Mouse (Mus musculus) embryonic fibroblast, embryonic 13.5 days (primary cell): ENCODE data around the gene Plxna2. TPM values are rescaled to one million over a fixed set of nuclear protein-coding genes. Genes with fewer than 3 reads are reported as not detected.
A peak's percentile ranks its signal among the peaks of the same experiment; 100 is the strongest.

Experiments used
- H3K27ac ChIP-seq: 2 replicates; pipeline ENCODE4 v1.5.1; 2012; ENCODE audit warnings: low read length, control low read depth, inconsistent platforms; ENCODE audit not compliant: insufficient read depth
- H3K4me1 ChIP-seq: 2 replicates; pipeline ENCODE4 v1.6.1; 2011; ENCODE audit warnings: low read length; ENCODE audit not compliant: control insufficient read depth, insufficient read depth
- H3K4me3 ChIP-seq: 2 replicates; pipeline ENCODE4 v1.5.1; 2011; ENCODE audit warnings: mild to moderate bottlenecking, control low read depth, low read length; ENCODE audit not compliant: insufficient read depth
- CTCF ChIP-seq: IDR thresholded peaks from 2 replicates; pipeline ENCODE4 v1.5.1; 2011; ENCODE audit warnings: mild to moderate bottlenecking, control low read depth, low read length, moderate library complexity, borderline replicate concordance; ENCODE audit not compliant: insufficient read depth
- POLR2A ChIP-seq: IDR thresholded peaks from 2 replicates; pipeline ENCODE4 v1.6.1; 2011; ENCODE audit warnings: low read depth, mild to moderate bottlenecking, control low read depth, low read length, moderate library complexity
- polyA plus RNA-seq: library from polyadenylated mRNA; stranded (reverse); fragments of >200 nt; gene quantifications from 2 replicates; pipeline ENCODE4 v1.2.4, GENCODE M21; 2011; ENCODE audit warnings: low read depth; ENCODE audit not compliant: missing spikeins, insufficient read length

Plxna2 gene
- 6.8 and 12.9 TPM in 2 replicates for polyA plus RNA-seq

DNA sequence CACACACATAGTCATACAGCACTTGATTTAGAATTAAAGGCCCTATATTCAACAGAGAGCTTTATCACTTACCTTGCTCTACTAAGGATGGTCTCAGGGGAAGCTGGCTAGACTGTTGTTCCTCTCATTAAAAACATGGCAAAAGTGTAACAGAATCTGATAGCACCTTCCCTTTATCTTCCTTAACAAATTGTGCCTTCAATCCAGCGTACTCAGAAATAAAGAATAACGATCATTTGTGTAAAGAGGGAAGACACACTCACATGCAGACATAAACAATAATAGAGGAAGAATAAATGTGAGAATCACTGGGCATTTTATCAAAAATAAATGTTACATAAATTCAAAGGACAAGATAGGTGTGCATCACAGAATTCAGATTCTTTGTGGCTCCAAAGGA, at the start of gene Plxna2:
Gene Plxna2, plus strand, starts transcription at position 301 of the 400 bp plus-strand sequence.
- TF ChIP-seq POLR2A (no peak), CTCF (no peak)
- H3K27ac ChIP-seq: no peak within 1 kb of the TSS
- H3K4me1 ChIP-seq: 0 out of 2 replicates have a peak, but pooled peaks cover 2% of the 10 kb centered on the region
- peak within 1 kb of the TSS; percentile 39 for H3K4me3 ChIP-seq

DNA sequence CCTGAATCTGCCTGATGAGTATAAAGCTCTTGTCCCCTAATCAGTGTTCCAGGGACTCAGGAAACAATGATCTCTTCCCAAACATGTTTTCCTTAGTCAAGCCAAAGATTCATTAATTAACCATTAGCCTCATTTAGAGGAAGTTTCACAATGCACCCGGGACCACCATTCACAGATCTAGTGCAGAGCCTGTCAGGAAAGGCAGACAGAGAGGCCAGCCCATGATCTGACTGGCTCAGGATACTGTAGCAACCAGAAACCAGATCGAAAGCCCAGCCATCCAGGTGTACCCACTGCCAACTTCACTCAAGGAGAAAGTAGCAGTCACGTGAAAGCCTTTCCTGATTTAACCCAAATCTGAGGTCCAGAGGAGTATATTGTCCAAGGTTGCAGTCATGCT, 44.1 kb upstream of the Plxna2 start:
- Histone ChIP-seq H3K27ac (no peak overlapping the region), H3K4me3 (no peak overlapping the region), H3K4me1 (peaks cover 6% of the 10 kb centered on the region)
- no peak for TF ChIP-seq POLR2A
- no peak for TF ChIP-seq CTCF

DNA sequence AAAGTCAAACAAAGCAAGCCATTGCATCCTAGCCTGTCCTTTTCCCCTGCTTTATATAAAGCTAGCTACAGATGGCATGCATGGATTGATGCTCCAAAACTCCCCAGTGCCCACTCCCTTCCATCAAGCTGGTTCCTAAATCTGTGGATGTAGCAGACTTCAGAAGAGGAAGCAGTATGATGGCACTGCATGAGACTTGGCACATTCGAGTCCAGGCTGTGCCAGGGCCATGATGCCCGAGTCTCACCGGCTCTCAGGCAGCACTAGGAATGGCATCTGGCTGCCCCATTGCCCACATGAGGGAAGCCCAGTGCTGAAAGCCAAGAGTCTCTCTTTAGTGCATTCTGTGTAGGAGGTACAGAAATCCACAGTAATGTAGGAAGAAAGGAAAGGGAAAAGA, 39.7 kb upstream of the Plxna2 start:
- TF ChIP-seq POLR2A (no peak), CTCF (no peak)
- H3K4me3 ChIP-seq: no peak overlapping the region

DNA sequence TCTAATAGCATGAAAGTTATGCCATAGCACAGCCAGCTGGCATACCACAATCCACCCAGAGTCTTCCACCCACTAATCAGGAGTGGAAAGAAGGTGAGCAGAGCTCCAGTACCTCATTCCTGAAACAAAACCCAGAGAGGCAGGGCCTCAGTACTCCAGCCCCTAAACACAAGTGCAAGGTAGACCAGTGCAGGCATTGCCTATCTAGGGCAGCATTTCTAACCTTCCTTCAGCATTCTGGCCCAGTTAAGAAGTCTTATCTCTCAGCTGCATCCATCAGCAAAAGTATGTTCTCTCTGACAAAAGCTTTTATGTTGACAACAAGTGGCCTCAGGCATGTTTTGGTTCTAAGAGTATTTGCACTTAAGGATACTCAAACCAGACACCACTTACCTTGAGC, 37.5 kb upstream of the Plxna2 start:
- TF ChIP-seq POLR2A (no peak), CTCF (no peak)
- Histone ChIP-seq H3K27ac (no peak overlapping the region), H3K4me1 (peaks cover 2% of the 10 kb centered on the region; the same call in 1 of the 2 replicates), H3K4me3 (no peak overlapping the region)

More for the DNA sequence above, 39.7 kb upstream of the Plxna2 start:
- Histone ChIP-seq H3K4me1 (peaks cover 2% of the 10 kb centered on the region; the same call in 1 of the 2 replicates), H3K27ac (no peak overlapping the region)

DNA sequence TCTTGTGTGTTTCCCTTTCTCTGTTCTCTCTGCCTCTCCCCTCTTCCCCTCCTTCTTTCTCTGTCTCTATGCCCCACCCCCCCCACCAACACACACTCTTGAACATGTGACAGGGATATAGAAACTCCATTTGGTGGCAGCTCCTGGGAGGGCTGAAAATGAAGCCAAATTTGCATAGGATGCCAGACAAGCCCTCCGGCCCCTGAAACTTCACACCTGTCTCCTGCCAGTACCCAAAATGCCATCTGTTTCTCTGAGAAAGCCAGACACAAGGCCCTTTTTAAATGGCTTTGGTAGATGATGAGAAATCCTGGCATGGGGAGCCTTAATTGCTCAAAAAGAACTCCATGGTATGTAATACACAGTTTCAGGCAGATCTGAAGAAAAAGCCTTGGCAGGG, 31.3 kb upstream of the Plxna2 start:
- H3K27ac ChIP-seq: no peak overlapping the region
- TF ChIP-seq CTCF: no peak
- no peak for TF ChIP-seq POLR2A
- H3K4me3 ChIP-seq: no peak overlapping the region
- H3K4me1 ChIP-seq: peaks cover 13% of the 10 kb centered on the region

DNA sequence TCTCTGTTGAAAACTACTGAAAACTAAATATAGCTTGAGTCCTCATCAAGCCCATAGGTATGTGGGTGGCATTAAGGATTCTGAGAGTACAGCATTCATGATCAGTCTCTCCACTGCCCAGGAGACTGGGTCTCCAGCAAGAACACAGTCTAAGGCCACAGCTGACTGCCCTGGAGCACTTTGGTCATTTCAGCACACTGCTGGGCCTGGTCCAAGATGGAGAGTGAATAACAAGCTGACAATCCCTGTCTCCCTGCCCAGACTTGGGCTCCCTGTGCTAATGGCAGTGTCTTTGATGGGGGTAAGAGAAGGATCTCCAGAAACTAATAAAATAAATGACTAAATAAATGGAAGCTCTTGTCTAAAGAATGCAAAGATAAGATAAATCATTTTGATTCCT, 30.5 kb upstream of the Plxna2 start:
- Histone ChIP-seq H3K4me3 (no peak overlapping the region), H3K4me1 (peaks cover 13% of the 10 kb centered on the region), H3K27ac (no peak overlapping the region)
- TF ChIP-seq POLR2A (no peak), CTCF (no peak)

DNA sequence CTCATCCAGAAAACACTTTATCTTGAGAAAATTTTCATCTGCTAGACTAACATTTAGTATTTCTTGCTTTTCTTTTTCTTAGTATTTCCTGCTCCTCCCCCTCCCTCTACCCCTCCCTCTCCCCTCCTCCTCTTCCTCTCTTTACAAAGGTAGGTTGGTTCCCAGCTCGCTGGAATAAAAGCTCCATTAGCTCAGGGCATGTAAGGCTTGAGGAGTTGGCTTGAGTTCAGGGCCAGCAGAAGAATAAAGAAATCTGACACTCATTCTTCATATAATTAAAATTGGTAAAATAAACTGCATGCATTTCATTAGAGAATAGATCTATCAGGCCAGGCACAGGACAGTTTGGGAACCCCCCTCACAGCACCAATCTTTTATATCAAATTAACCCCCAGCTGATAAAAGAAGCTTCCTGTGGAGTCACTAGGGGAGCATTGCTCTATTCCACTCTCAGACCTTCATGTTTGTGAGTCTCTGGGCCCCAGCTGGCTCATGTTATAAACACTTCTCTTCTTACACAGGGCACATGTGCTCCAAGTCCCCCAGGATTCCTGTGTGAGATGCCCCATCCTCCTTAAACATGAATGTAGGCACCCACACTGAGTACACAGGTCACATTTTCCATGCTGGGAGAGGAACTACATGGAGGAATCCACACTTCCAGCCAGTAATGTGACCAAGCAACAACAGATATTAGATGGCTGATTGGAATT, 29.9 kb upstream of the Plxna2 start:
- TF ChIP-seq POLR2A (no peak), CTCF (no peak)

DNA sequence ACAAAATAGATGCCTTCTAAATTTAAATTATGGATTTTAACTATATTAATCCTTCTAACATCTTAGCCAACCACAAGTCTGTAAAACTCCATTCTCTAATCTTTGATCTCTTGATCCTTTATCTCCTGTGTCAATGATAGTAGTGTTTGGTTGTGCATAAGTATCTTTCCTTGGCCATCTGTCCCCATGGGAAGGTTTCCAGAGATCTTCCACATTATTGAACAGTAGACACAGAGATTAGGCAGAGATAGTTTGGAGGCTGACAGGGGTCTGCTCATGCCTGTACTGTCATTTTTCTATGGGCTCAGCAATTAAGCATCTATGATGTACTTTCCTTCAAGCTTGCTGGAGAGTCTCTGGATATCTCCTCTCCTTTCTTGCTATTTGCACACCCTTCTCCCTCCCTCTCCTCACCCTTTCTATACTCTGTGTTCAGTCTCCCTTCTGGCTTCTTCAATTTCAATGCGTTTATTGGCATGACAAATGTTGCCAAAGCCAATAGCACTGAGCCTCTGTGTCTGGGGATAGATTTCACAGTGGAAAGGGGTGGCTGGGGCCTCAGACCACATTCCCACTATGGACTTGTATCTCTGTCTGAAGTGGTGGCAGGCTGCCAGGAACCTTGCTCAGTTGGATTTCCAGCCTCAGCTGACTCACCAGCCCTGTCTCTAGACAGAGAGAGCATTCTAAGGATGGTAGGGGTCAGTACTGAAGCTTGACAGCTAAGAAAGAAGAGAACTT, 29.1 kb upstream of the Plxna2 start:
- no peak overlapping the region for H3K4me3 ChIP-seq
- TF ChIP-seq POLR2A (no peak), CTCF (no peak)
- H3K27ac ChIP-seq: peak overlapping the region; percentile 81
- H3K4me1 ChIP-seq: peaks cover 13% of the 10 kb centered on the region

More for the DNA sequence above, 29.9 kb upstream of the Plxna2 start:
- Histone ChIP-seq H3K27ac (0 out of 2 replicates have a peak overlapping the region, but pooled peaks have one; percentile 43), H3K4me3 (no peak overlapping the region), H3K4me1 (peaks cover 13% of the 10 kb centered on the region)

DNA sequence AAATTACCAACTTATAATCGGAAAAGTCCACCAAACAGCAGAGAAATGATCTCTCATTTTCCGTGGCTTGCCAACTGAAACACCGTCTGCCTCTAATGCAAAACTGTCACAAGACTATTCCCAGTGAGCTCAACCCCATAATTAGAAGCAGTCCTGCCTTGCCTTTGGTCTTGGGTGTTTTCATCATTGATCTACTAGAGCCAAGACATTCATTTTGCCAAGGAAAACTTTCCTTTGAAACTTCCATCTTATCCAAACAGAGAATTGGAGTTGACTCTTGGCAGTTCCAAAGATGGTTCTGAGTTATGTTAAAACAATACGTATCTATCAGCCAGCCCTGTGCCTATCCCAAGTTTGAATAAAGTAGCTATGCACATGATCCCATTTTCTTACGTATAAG, 24.9 kb upstream of the Plxna2 start:
- TF ChIP-seq POLR2A: no peak
- TF ChIP-seq CTCF: no peak
- no peak overlapping the region for H3K4me3 ChIP-seq
- peak overlapping the region; percentile 11 for H3K27ac ChIP-seq
- H3K4me1 ChIP-seq: peaks cover 9% of the 10 kb centered on the region
